Mouse (Mus musculus) hindbrain, embryonic 14.5 days (tissue): ENCODE measurements at regions not wholly inside any gene's neighbourhood (a gene's known extent, or its start where the extent isn't known, plus 50 kb on each side); places are given as distances from the start of the nearest gene placed in this dataset.
A peak's percentile ranks its signal among the peaks of the same experiment; 100 is the strongest.

Source experiments
- ATAC-seq: fragments of 200-750 bp; cut with Nextera tagmentation; 2 replicates; pipeline ENCODE4 v1.8.0; 2017; ENCODE audit warnings: moderate number of reproducible peaks, mild to moderate bottlenecking, moderate TSS enrichment, moderate library complexity; ENCODE audit not compliant: low FRiP score
- DNase-seq: peaks from one replicate; pipeline ENCODE4 v3.0.0-alpha.2; 2015; ENCODE audit warnings: low spot score
- H3K27ac ChIP-seq: fragments of 300-500 bp; sonication (generic); 2 replicates; pipeline ENCODE4 v1.5.1; 2014; ENCODE audit warnings: mild to moderate bottlenecking, moderate library complexity
- H3K27me3 ChIP-seq: fragments of 300-500 bp; sonication (generic); 2 replicates; pipeline ENCODE4 v1.6.1; 2014; ENCODE audit warnings: mild to moderate bottlenecking, low read length, mixed read lengths; ENCODE audit not compliant: control insufficient read depth, insufficient read depth
- H3K36me3 ChIP-seq: fragments of 300-500 bp; sonication (generic); replicated peaks from 2 replicates; pipeline ENCODE4 v1.6.1; 2014; ENCODE audit not compliant: control insufficient read depth, insufficient read depth
- H3K4me1 ChIP-seq: fragments of 300-500 bp; sonication (generic); replicated peaks from 2 replicates; pipeline ENCODE4 v1.6.1; 2014; ENCODE audit warnings: antibody characterized with exemption, low read length, mixed read lengths; ENCODE audit not compliant: control insufficient read depth, insufficient read depth
- H3K4me2 ChIP-seq: fragments of 300-500 bp; sonication (generic); replicated peaks from 2 replicates; pipeline ENCODE4 v1.6.1; 2014; ENCODE audit warnings: mild to moderate bottlenecking, moderate library complexity
- H3K4me3 ChIP-seq: fragments of 300-500 bp; sonication (generic); replicated peaks from 2 replicates; pipeline ENCODE4 v1.5.1; 2014; ENCODE audit warnings: mild to moderate bottlenecking, low read length
- H3K9ac ChIP-seq: fragments of 300-500 bp; sonication (generic); 2 replicates; pipeline ENCODE4 v1.6.1; 2014
- H3K9me3 ChIP-seq: fragments of 300-500 bp; sonication (generic); 2 replicates; pipeline ENCODE4 v1.6.1; 2016; ENCODE audit warnings: low read length; ENCODE audit not compliant: control insufficient read depth
- WGBS: fragments of 180-500 bp; shearing (Covaris S2); extraction: QIAGEN DNeasy Blood & Tissue Kit; methylation state at CpG from one replicate; pipeline ENCODE4 v1.1.7; 2014; 5-methylcytosine and 5-hydroxymethylcytosine counted together

DNA sequence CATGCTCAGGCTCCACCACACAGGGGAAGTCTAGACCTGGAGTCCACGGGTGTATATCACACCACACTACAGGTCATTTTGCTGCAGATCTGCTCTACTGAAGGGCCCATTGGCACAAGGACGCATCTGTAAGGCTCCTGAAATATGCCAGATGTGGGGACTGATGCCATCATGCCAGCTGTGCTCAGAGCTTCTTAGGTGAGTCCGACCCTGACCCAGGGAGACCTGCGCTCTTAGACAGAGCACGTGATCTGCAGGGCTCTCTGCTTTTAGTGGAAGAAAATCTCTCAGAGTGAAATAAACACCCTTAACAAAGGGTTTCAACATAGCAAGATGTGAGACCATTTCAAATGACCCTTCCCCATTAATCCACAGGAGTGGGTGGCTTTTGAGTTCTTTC, 633.2 kb downstream of the Defb40 start:
- ATAC-seq = no peak; the same call in 1 of the 2 replicates
- Histone ChIP-seq H3K4me1 (no peaks in the 10 kb centered on the region), H3K9ac (no peak overlapping the region), H3K4me2 (no peak overlapping the region), H3K9me3 (no peaks in the 10 kb centered on the region), H3K36me3 (no peaks in the 10 kb centered on the region), H3K27me3 (no peaks in the 10 kb centered on the region), H3K27ac (no peak overlapping the region), H3K4me3 (no peak overlapping the region)
- WGBS = 81% methylated on average over 5 of the region's 5 CpGs
- no peak for DNase-seq

DNA sequence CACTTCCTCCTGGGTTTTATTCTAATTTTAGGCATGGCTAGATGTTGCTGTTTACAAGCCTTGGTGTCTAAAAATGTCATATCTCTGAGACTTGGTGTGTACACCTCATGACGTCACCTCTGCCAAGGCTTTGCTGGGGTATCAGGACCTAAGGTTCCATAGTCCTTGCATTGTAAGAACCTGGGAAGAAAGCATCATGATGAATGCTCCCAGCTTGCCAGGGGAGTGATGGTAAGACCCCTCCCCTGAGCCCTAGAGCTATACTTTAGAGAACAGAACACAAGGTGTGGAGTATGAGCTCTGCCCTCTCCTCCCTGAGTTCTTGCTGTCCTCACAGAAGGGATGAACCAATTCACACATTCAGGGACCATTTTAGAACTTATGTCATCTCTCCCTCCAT, 642.5 kb downstream of the Defb40 start:
- Histone ChIP-seq H3K27ac (no peak overlapping the region), H3K4me2 (no peak overlapping the region), H3K4me3 (no peak overlapping the region), H3K9me3 (no peaks in the 10 kb centered on the region), H3K4me1 (0 out of 2 replicates have a peak, but pooled peaks cover 4% of the 10 kb centered on the region), H3K36me3 (no peaks in the 10 kb centered on the region), H3K9ac (no peak overlapping the region), H3K27me3 (no peaks in the 10 kb centered on the region)
- ATAC-seq (no peak), DNase-seq (no peak)
- WGBS = 86% methylated on average over 1 of the region's 1 CpGs

DNA sequence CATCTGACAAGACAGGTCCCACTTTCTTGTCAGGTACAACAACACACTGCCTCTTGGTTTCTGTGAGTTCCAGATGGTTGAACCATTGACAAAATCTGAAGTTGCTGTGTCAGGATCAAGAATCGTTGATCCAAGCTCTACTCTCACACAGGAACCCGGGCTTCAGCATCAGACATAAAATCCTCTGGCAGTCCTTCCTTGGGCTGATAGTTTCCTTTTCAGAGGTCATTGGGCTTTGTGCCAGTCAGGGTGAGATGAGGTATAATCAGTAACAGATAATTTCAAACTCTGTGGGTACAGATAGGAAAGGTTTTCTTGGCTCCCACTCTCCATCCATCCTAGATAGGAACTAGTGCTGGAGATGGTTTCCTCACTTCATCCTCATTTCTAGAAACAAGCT, 649.5 kb downstream of the Defb40 start:
- H3K4me1 ChIP-seq = no peaks in the 10 kb centered on the region
- H3K9me3 ChIP-seq = no peaks in the 10 kb centered on the region
- H3K4me2 ChIP-seq = no peak overlapping the region
- WGBS = 90% methylated on average over 2 of the region's 2 CpGs
- ATAC-seq = no peak
- H3K27ac ChIP-seq = no peak overlapping the region
- H3K36me3 ChIP-seq = no peaks in the 10 kb centered on the region
- H3K27me3 ChIP-seq = no peaks in the 10 kb centered on the region
- H3K9ac ChIP-seq = no peak overlapping the region
- no peak overlapping the region for H3K4me3 ChIP-seq
- no peak for DNase-seq

- DNase-seq (no peak), ATAC-seq (0 out of 2 replicates have a peak, but pooled peaks have one; percentile 40)
- H3K27me3 ChIP-seq = no peaks in the 10 kb centered on the region
- 66% methylated on average over 2 of the region's 2 CpGs for WGBS
- H3K4me3 ChIP-seq = no peak overlapping the region
- no peaks in the 10 kb centered on the region for H3K36me3 ChIP-seq
- H3K27ac ChIP-seq = no peak overlapping the region; the same call in 1 of the 2 replicates
- H3K4me1 ChIP-seq = no peaks in the 10 kb centered on the region
- H3K4me2 ChIP-seq = no peak overlapping the region
- H3K9me3 ChIP-seq = no peaks in the 10 kb centered on the region
- H3K9ac ChIP-seq = no peak overlapping the region
These were observed 661.6 kb downstream of the Defb40 start for GRCm38 (mm10) chr8:18316488-18316887.

- ATAC-seq (peak; percentile 60; the same call in 1 of the 2 replicates), DNase-seq (peak; percentile 36)
- no peak overlapping the region for H3K4me3 ChIP-seq
- no peaks in the 10 kb centered on the region for H3K27me3 ChIP-seq
- H3K9ac ChIP-seq = no peak overlapping the region
- no peaks in the 10 kb centered on the region for H3K9me3 ChIP-seq
- no peak overlapping the region for H3K4me2 ChIP-seq
- H3K36me3 ChIP-seq = no peaks in the 10 kb centered on the region
- H3K4me1 ChIP-seq = no peaks in the 10 kb centered on the region
- 48% methylated on average over 5 of the region's 5 CpGs for WGBS
- H3K27ac ChIP-seq = no peak overlapping the region
These were observed 666.5 kb downstream of the Defb40 start for GRCm38 (mm10) chr8:18311597-18311996.

GRCm38 (mm10) chr8:18310927-18311326, 667.1 kb downstream of the Defb40 start:
- peak; percentile 47 for DNase-seq
- Histone ChIP-seq H3K4me3 (no peak overlapping the region), H3K9ac (no peak overlapping the region), H3K4me2 (no peak overlapping the region), H3K27ac (peak overlapping the region; percentile 54; the same call in 1 of the 2 replicates), H3K9me3 (no peaks in the 10 kb centered on the region), H3K27me3 (no peaks in the 10 kb centered on the region), H3K36me3 (no peaks in the 10 kb centered on the region), H3K4me1 (no peaks in the 10 kb centered on the region)
- peak; percentile 77 for ATAC-seq
- WGBS = 35% methylated on average over 1 of the region's 1 CpGs

GRCm38 (mm10) chr8:18287536-18288237, 690.4 kb downstream of the Defb40 start:
- Histone ChIP-seq H3K36me3 (no peaks in the 10 kb centered on the region), H3K9ac (no peak overlapping the region), H3K9me3 (no peaks in the 10 kb centered on the region), H3K4me2 (no peak overlapping the region), H3K4me3 (no peak overlapping the region), H3K4me1 (no peaks in the 10 kb centered on the region), H3K27me3 (no peaks in the 10 kb centered on the region), H3K27ac (no peak overlapping the region)
- 67% methylated on average over 8 of the region's 8 CpGs for WGBS
- peak; percentile 57; the same call in 1 of the 2 replicates for ATAC-seq
- DNase-seq = peak; percentile 32

DNA sequence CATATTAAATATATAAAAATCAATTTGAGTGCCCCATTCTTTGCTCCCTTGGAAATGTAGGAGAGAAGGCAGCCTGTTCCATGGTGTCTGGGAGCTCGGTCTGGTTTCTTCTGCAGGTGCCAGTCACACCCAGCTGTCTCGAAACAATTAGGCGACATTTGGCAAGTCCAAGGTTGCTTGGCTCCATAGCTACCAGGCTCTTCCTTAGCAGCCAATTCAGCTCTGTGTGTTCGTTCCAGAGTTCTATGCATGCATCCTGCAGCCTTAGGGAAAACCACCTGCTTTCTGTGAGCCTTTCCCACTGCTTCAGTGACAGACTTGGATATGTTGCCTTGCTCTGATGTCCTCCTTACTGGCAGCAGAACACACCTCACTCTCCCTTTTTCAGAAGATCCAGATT, 698.1 kb downstream of the Defb40 start:
- H3K9ac ChIP-seq = no peak overlapping the region
- no peak overlapping the region for H3K27ac ChIP-seq
- DNase-seq (no peak), ATAC-seq (no peak)
- H3K27me3 ChIP-seq = no peaks in the 10 kb centered on the region
- H3K4me2 ChIP-seq = no peak overlapping the region
- 82% methylated on average over 4 of the region's 4 CpGs for WGBS
- no peaks in the 10 kb centered on the region for H3K36me3 ChIP-seq
- no peak overlapping the region for H3K4me3 ChIP-seq
- no peaks in the 10 kb centered on the region for H3K4me1 ChIP-seq
- no peaks in the 10 kb centered on the region for H3K9me3 ChIP-seq

DNA sequence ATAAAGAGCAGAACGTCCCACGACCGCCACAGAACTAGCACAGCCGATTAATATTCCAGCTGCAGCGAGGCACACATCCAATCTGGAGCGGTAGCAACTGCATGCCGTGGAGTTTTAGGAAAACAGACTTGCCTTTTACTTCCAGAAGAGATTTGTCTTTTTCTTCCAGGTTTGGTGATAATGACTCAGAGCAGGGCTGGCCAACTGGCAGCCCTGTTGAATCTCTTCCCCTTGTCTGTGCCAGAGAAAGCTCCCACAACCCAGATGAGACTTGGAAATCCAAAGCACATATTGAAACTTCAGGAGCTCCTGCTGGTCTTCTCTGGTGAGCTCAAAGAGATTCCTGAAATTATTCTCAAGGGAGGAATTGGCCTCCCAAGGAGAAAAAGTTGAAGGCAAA, 709.8 kb downstream of the Defb40 start:
- Histone ChIP-seq H3K9ac (no peak overlapping the region), H3K4me2 (no peak overlapping the region), H3K36me3 (no peaks in the 10 kb centered on the region), H3K27me3 (no peaks in the 10 kb centered on the region), H3K27ac (no peak overlapping the region), H3K4me3 (no peak overlapping the region), H3K9me3 (no peaks in the 10 kb centered on the region), H3K4me1 (no peaks in the 10 kb centered on the region)
- no peak for ATAC-seq
- no peak for DNase-seq
- WGBS = 69% methylated on average over 7 of the region's 7 CpGs
